Mouse (Mus musculus): ENCODE data around the gene Dynll2.

DNA sequence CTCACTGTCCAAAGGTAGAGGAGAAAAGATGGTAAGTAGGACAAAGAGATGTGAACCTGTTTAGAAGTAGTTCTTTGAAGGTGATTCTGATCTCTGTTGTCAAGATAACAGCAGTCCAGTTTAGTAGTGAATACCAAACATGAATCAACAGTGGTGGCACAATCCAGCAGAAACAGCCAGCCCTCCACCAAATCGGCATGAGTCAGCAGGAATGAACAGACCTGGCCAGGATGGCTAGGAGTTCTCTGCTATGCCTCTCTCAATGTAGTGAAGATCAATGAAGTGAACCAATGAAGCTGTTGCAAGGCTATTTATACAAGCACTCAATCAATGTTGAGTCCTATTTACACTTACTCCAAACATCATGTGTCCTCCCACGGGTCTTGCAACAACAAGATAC lies 57.0 kb downstream of the Dynll2 start:
- TF ChIP-seq CTCF (IDR thresholded peaks at IDR 0.05; ENCODE audit: borderline replicate concordance, control insufficient read depth, extremely low read depth, insufficient read depth, low read length, poor library complexity) (no peak), POLR2A (IDR thresholded peaks at IDR 0.05; ENCODE audit: control insufficient read depth, extremely low read depth, insufficient read depth, low read length, poor library complexity) (no peak)

Measured in thymus, adult 2 months (tissue).